Mouse (Mus musculus): ENCODE results near the gene Olfr921. TPM values are rescaled to one million over a fixed set of nuclear protein-coding genes. Genes with fewer than 3 reads are reported as not detected.

Olfr921 gene
- polyA plus RNA-seq, 1 experiment from 2014 or later: not detected

Other genes with a start within 250 kb of the Olfr921 start
- not detected in 2 replicates for gene Olfr910, start 235.2 kb upstream of the Olfr921 start, polyA plus RNA-seq (2016; fragmentation: Nextera tagmentation; extraction: Ambion mirVana)
- not detected in 2 replicates for gene Olfr912, start 192.9 kb upstream of the Olfr921 start, polyA plus RNA-seq (2016; fragmentation: Nextera tagmentation; extraction: Ambion mirVana)
- gene Olfr913, start 180.3 kb upstream of the Olfr921 start, polyA plus RNA-seq (2016; fragmentation: Nextera tagmentation; extraction: Ambion mirVana): not detected in 2 replicates
- not detected in 2 replicates for gene Olfr914, start 168.0 kb upstream of the Olfr921 start, polyA plus RNA-seq (2016; fragmentation: Nextera tagmentation; extraction: Ambion mirVana)
- gene Olfr916, start 113.2 kb upstream of the Olfr921 start, polyA plus RNA-seq (2016; fragmentation: Nextera tagmentation; extraction: Ambion mirVana): not detected in 2 replicates
- gene Olfr917, start 107.2 kb upstream of the Olfr921 start, polyA plus RNA-seq (2016; fragmentation: Nextera tagmentation; extraction: Ambion mirVana): not detected in 2 replicates
- gene Olfr918, start 98.5 kb upstream of the Olfr921 start, polyA plus RNA-seq (2016; fragmentation: Nextera tagmentation; extraction: Ambion mirVana): not detected in 2 replicates
- gene Olfr919, start 69.4 kb upstream of the Olfr921 start, polyA plus RNA-seq (2016; fragmentation: Nextera tagmentation; extraction: Ambion mirVana): not detected in 2 replicates
- gene Vwa5a, start 54.8 kb upstream of the Olfr921 start, polyA plus RNA-seq (2016; fragmentation: Nextera tagmentation; extraction: Ambion mirVana): 19.3 and 21.3 TPM in 2 replicates
- 0.03 TPM in 1 of 2 replicates, not detected in the other for gene Olfr920, start 20.8 kb upstream of the Olfr921 start, polyA plus RNA-seq (2016; fragmentation: Nextera tagmentation; extraction: Ambion mirVana)
- gene Olfr922, start 41.5 kb downstream of the Olfr921 start, polyA plus RNA-seq (2016; fragmentation: Nextera tagmentation; extraction: Ambion mirVana): not detected in 2 replicates
- gene Olfr923, start 53.5 kb downstream of the Olfr921 start, polyA plus RNA-seq (2016; fragmentation: Nextera tagmentation; extraction: Ambion mirVana): not detected in 2 replicates
- not detected in 2 replicates for gene Olfr924, start 71.4 kb downstream of the Olfr921 start, polyA plus RNA-seq (2016; fragmentation: Nextera tagmentation; extraction: Ambion mirVana)
- not detected in 2 replicates for gene Olfr26, start 82.0 kb downstream of the Olfr921 start, polyA plus RNA-seq (2016; fragmentation: Nextera tagmentation; extraction: Ambion mirVana)
- gene Olfr926, start 104.1 kb downstream of the Olfr921 start, polyA plus RNA-seq (2016; fragmentation: Nextera tagmentation; extraction: Ambion mirVana): not detected in 2 replicates
- gene Olfr930, start 156.7 kb downstream of the Olfr921 start, polyA plus RNA-seq (2016; fragmentation: Nextera tagmentation; extraction: Ambion mirVana): not detected in 2 replicates
- not detected in 2 replicates for gene Olfr933, start 199.2 kb downstream of the Olfr921 start, polyA plus RNA-seq (2016; fragmentation: Nextera tagmentation; extraction: Ambion mirVana)
- gene Olfr934, start 215.2 kb downstream of the Olfr921 start, polyA plus RNA-seq (2016; fragmentation: Nextera tagmentation; extraction: Ambion mirVana): not detected in 2 replicates
- not detected in 2 replicates for gene Olfr935, start 226.6 kb downstream of the Olfr921 start, polyA plus RNA-seq (2016; fragmentation: Nextera tagmentation; extraction: Ambion mirVana)